Mouse (Mus musculus): ENCODE results near the gene Nphp3. TPM values are rescaled to one million over a fixed set of nuclear protein-coding genes. Genes with fewer than 3 reads are reported as not detected.

Nphp3 gene
- total RNA-seq, 2 experiments from 2014 or later: 6.8 to 12.7 TPM

- intact Hi-C loops (cut with DNase I): loop anchor here (2.0 kb wide), 1 partner anchor 60 kb away; the partner anchor contains the start of gene Nphp3
- DNase-seq (ENCODE audit: low spot score in 2 of 2): peak in 1 of 2 experiments; percentile 79
These were observed 60.3 kb downstream of the Nphp3 start, which contains the start of gene Uba5 for GRCm38 (mm10) chr9:104062430-104063243. Uba5 (minus strand) TSS chr9:104063134.

GRCm38 (mm10) chr9:104063244-104063961 lies 61.1 kb downstream of the Nphp3 start, which contains the start of gene Acad11:
Acad11 (plus strand) TSS chr9:104063377.
- peak; percentile 88 to 92 for DNase-seq (ENCODE audit: low spot score in 2 of 2)
- intact Hi-C loops (cut with DNase I): loop anchor here (2.0 kb wide), 1 partner anchor 61 kb away; the partner anchor contains the start of gene Nphp3

- no peak for DNase-seq (ENCODE audit: low spot score in 2 of 2)
- intact Hi-C loops (cut with DNase I): no loop called here
These were observed 62.2 kb downstream of the Nphp3 start for GRCm38 (mm10) chr9:104064571-104064970.

DNA sequence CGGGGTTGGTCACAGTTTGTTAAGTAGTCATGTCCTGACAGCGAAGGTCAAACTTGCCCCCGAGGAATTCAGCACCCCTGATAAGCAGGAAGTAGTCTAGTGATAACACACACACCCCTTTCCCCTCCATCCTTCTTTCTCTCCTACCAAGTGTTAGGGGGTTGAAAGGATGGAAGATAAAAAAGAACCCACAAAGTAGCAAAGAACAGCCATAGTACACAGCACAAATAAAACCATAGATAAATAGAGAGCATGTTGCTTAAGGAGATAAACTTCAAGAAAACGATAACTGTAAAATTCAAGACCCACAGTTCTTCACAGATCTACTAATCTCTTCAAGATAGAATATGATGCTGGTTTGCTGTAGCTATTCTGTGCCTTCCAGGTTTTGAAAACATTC lies 67.9 kb downstream of the Nphp3 start:
- no peak for DNase-seq (ENCODE audit: low spot score in 2 of 2)
- intact Hi-C loops (cut with DNase I): loop anchor here (10.0 kb wide), 2 partner anchors 115 to 235 kb away; no protein-coding TSS in a partner anchor

- DNase-seq (ENCODE audit: low spot score in 2 of 2): no peak
- intact Hi-C loops (cut with DNase I): loop anchor here (10.0 kb wide), 2 partner anchors 114 to 234 kb away; no protein-coding TSS in a partner anchor
These were observed 68.7 kb downstream of the Nphp3 start for GRCm38 (mm10) chr9:104070863-104071604.

DNA sequence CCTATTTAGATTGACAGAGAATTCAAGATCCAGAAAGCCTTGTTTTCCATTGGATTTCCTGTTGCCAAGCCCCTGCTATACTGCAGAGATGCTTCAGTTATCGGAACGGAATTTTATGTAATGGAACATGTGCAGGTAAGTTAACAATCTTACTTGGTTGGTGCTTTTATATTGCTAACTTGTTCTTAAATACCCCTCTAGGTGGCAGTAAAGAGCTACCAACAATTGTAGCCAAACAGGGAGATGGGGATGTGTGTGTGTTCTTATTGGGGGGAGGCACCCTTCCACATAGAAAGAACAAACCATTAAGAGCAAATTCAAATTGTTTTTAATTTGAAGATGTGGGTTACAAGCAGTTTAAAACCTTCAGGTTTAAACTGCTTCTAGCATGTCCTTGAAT lies 73.5 kb downstream of the Nphp3 start:
- intact Hi-C loops (cut with DNase I): loop anchor here (10.0 kb wide), 2 partner anchors 109 to 229 kb away; no protein-coding TSS in a partner anchor
- no peak for DNase-seq (ENCODE audit: low spot score in 2 of 2)

DNA sequence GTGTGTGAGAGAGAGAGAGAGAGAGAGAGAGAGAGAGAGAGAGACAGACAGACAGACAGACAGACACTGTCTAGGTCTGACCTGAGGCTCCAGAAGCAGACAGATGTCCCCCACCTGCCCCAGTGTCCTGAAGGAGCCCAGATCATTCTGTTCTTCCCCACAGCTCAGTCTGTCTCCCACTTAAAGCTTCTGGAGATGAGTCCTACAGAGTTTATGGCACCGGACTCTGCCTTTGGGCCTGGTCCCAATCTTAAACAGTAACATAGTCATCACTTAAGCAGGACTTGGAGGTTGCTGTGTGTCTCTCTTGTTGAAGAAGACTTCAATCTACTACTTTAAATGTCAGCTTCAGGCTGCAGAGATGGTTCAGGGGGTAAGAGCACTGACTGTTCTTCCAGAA lies 76.4 kb downstream of the Nphp3 start:
- intact Hi-C loops (cut with DNase I): loop anchor here (10.0 kb wide), 2 partner anchors 106 to 226 kb away; no protein-coding TSS in a partner anchor

GRCm38 (mm10) chr9:104079379-104079778 lies 77.0 kb downstream of the Nphp3 start:
- DNase-seq (ENCODE audit: low spot score in 2 of 2): peak; percentile 20 to 30
- intact Hi-C loops (cut with DNase I): loop anchor here (10.0 kb wide), 2 partner anchors 105 to 225 kb away; no protein-coding TSS in a partner anchor

More for the DNA sequence above, 76.4 kb downstream of the Nphp3 start:
- no peak for DNase-seq (ENCODE audit: low spot score in 2 of 2)

GRCm38 (mm10) chr9:104080038-104080437 lies 77.7 kb downstream of the Nphp3 start:
- intact Hi-C loops (cut with DNase I): no loop called here
- DNase-seq (ENCODE audit: low spot score in 2 of 2): no peak

- intact Hi-C loops (cut with DNase I): no loop called here
- no peak for DNase-seq (ENCODE audit: low spot score in 2 of 2)
These were observed 83.5 kb downstream of the Nphp3 start for GRCm38 (mm10) chr9:104085730-104086429.

GRCm38 (mm10) chr9:104088555-104088954 lies 86.2 kb downstream of the Nphp3 start:
- no peak for DNase-seq (ENCODE audit: low spot score in 2 of 2)
- intact Hi-C loops (cut with DNase I): no loop called here

GRCm38 (mm10) chr9:104092945-104093344 lies 90.6 kb downstream of the Nphp3 start:
- intact Hi-C loops (cut with DNase I): no loop called here
- no peak for DNase-seq (ENCODE audit: low spot score in 2 of 2)

Other genes starting within 250 kb of the Nphp3 start
- gene Tmem108, start 240.7 kb upstream of the Nphp3 start, total RNA-seq (2021): 10 to 100 TPM; 30.4 to 31.4 TPM
- gene Gm28305, start 38.1 kb downstream of the Nphp3 start, total RNA-seq (2021): not detected
- gene Uba5, start 60.6 kb downstream of the Nphp3 start, total RNA-seq (2021): 10 to 100 TPM; 39.8 to 42.0 TPM
- gene Acad11, start 60.8 kb downstream of the Nphp3 start, total RNA-seq (2021): 10 to 100 TPM; 19.6 to 23.8 TPM
- under 1 TPM; 0.21 TPM for gene Ackr4, start 124.4 kb downstream of the Nphp3 start, total RNA-seq (2021)

Data from left cerebral cortex, postnatal 25 days (tissue).